Mouse (Mus musculus) gastrocnemius, adult 8-10 months (tissue): ENCODE measurements around the gene Olfr1438-ps1. TPM values are rescaled to one million over a fixed set of nuclear protein-coding genes. Genes with fewer than 3 reads are reported as not detected.
"Not testable (repeated sequence)": the region's sequence is repeated elsewhere in the genome, so short reads cannot be mapped to it uniquely, and the experiment has no call there.

Experiments
- DNase-seq, 2 experiments: peaks; one replicate each; pipeline ENCODE4 v3.0.0; 2022; ENCODE audit warnings: low spot score in 2 of 2
- total RNA-seq, 4 experiments: library from RNA; stranded (reverse); gene quantifications; 2 replicates each; pipeline ENCODE4 v1.2.4; 2022

The Olfr1438-ps1 gene
- not detected for total RNA-seq

- no peak for DNase-seq
These were observed at the start of gene Olfr1438-ps1 for GRCm38 (mm10) chr19:12335810-12336209. Olfr1438-ps1 (minus strand) TSS chr19:12335910.

GRCm38 (mm10) chr19:12374465-12375025 lies 38.8 kb upstream of the Olfr1438-ps1 start:
- DNase-seq, result no peak

- no peak for DNase-seq
These were observed 37.3 kb upstream of the Olfr1438-ps1 start for GRCm38 (mm10) chr19:12373004-12373403.

GRCm38 (mm10) chr19:12325001-12325400 lies 10.7 kb downstream of the Olfr1438-ps1 start, which contains the start of gene Olfr1437:
Olfr1437 (minus strand) TSS chr19:12325101.
- DNase-seq, result no peak

GRCm38 (mm10) chr19:12299030-12299429 lies 36.7 kb downstream of the Olfr1438-ps1 start, which contains the start of gene Olfr1436:
Olfr1436 (minus strand) TSS chr19:12299130.
- not testable (repeated sequence) for DNase-seq

- DNase-seq, result no peak
These were observed 42.7 kb downstream of the Olfr1438-ps1 start for GRCm38 (mm10) chr19:12292979-12293378.

GRCm38 (mm10) chr19:12279554-12279953 lies 56.2 kb downstream of the Olfr1438-ps1 start, which contains the start of gene Olfr1434:
Olfr1434 (plus strand) TSS chr19:12279854.
- DNase-seq, result no peak

Other genes starting within 250 kb of the Olfr1438-ps1 start
- gene Olfr1426, start 243.9 kb downstream of the Olfr1438-ps1 start, total RNA-seq, result not detected
- gene Olfr1427, start 232.6 kb downstream of the Olfr1438-ps1 start, total RNA-seq, result not detected
- gene Olfr1428, start 220.0 kb downstream of the Olfr1438-ps1 start, total RNA-seq, result not detected
- gene Olfr76, start 212.7 kb downstream of the Olfr1438-ps1 start, total RNA-seq, result not detected
- not detected for gene Olfr1555-ps1, start 165.8 kb downstream of the Olfr1438-ps1 start, total RNA-seq
- not detected for gene Olfr1431, start 135.3 kb downstream of the Olfr1438-ps1 start, total RNA-seq
- gene Olfr1432, start 103.3 kb downstream of the Olfr1438-ps1 start, total RNA-seq, result not detected
- not detected for gene Olfr262, start 94.3 kb downstream of the Olfr1438-ps1 start, total RNA-seq
- gene Olfr235, start 74.9 kb downstream of the Olfr1438-ps1 start, total RNA-seq, result not detected
- not detected for gene Olfr1434, start 56.1 kb downstream of the Olfr1438-ps1 start, total RNA-seq
- not detected for gene Olfr1436, start 36.8 kb downstream of the Olfr1438-ps1 start, total RNA-seq
- not detected for gene Olfr1437, start 10.8 kb downstream of the Olfr1438-ps1 start, total RNA-seq
- gene Olfr1440, start 51.4 kb upstream of the Olfr1438-ps1 start, total RNA-seq, result not detected
- not detected for gene Olfr1441, start 81.5 kb upstream of the Olfr1438-ps1 start, total RNA-seq
- not detected for gene Pfpl, start 92.0 kb upstream of the Olfr1438-ps1 start, total RNA-seq
- 1 to 10 TPM in 2 of 4 experiments, under 1 TPM in 2; 0.53 to 1.4 (median 0.91) TPM for gene Mpeg1, start 124.9 kb upstream of the Olfr1438-ps1 start, total RNA-seq
- 1 to 10 TPM; 2.1 to 2.6 (median 2.4) TPM for gene Dtx4, start 165.5 kb upstream of the Olfr1438-ps1 start, total RNA-seq
- gene Fam111a, start 209.8 kb upstream of the Olfr1438-ps1 start, total RNA-seq, result 1 to 10 TPM in 3 of 4 experiments, under 1 TPM in 1; 0.92 to 1.9 (median 1.2) TPM